Mouse (Mus musculus) heart, postnatal 36 days (tissue): ENCODE data around the gene Carmil2. TPM values are rescaled to one million over a fixed set of nuclear protein-coding genes. Genes with fewer than 3 reads are reported as not detected.

Experiments used
- DNase-seq, 2 experiments: peaks; one replicate each; pipeline ENCODE4 v3.0.0; 2021 to 2022
- intact Hi-C: fragments of 180-260 bp; cut with DNase I; formaldehyde crosslinking; loops from one replicate; pipeline ENCODE4 v1.15.1; 2025
- total RNA-seq, 2 experiments: library from RNA; stranded (reverse); gene quantifications; 2 replicates each; pipeline ENCODE4 v1.2.3; 2021

The Carmil2 gene
- total RNA-seq, result under 1 TPM; 0.27 to 0.31 TPM

GRCm38 (mm10) chr8:105685796-105686308, at the start of gene Carmil2:
Gene Carmil2 (plus strand): TSS chr8:105686274.
- intact Hi-C loops, result loop anchor here (2.0 to 10.0 kb wide), 4 partner anchors 49 to 119 kb away; partner anchors contain the start of genes Agrp, Atp6v0d1 and Ctcf
- peak; percentile 71 to 80 for DNase-seq

- DNase-seq, result peak in 1 of 2 experiments; percentile 79
- intact Hi-C loops, result loop anchor here (1.0 to 5.0 kb wide), 4 partner anchors 41 to 71 kb away; partner anchors contain the start of genes Acd, Atp6v0d1, Carmil2 and Pard6a
These were observed 49.0 kb upstream of the Carmil2 start, which contains the start of gene Agrp for GRCm38 (mm10) chr8:105636963-105637510. Gene Agrp (minus strand): TSS chr8:105637393.

- DNase-seq, result no peak
- intact Hi-C loops, result loop anchor here (2.0 to 5.0 kb wide), 2 partner anchors 50 to 63 kb away; partner anchors contain the start of genes Acd, Carmil2 and Pard6a
These were observed 48.5 kb upstream of the Carmil2 start for GRCm38 (mm10) chr8:105637601-105638041.

- intact Hi-C loops, result loop anchor here (5.0 kb wide), 1 partner anchor 49 kb away; the partner anchor contains the start of gene Carmil2
- DNase-seq, result no peak
These were observed 47.6 kb upstream of the Carmil2 start for GRCm38 (mm10) chr8:105638510-105638909.

- no peak for DNase-seq
- intact Hi-C loops, result loop anchor here (5.0 kb wide), 1 partner anchor 47 kb away; the partner anchor contains the start of gene Carmil2
These were observed 46.2 kb upstream of the Carmil2 start for GRCm38 (mm10) chr8:105639835-105640234.

GRCm38 (mm10) chr8:105640511-105640910, 45.6 kb upstream of the Carmil2 start:
- no peak for DNase-seq

GRCm38 (mm10) chr8:105645205-105645604, 40.9 kb upstream of the Carmil2 start:
- no peak for DNase-seq
- intact Hi-C loops, result no loop called here

More at GRCm38 (mm10) chr8:105640511-105640910, 45.6 kb upstream of the Carmil2 start:
- intact Hi-C loops, result no loop called here

GRCm38 (mm10) chr8:105648929-105649328, 37.1 kb upstream of the Carmil2 start:
- DNase-seq, result no peak
- intact Hi-C loops, result no loop called here

GRCm38 (mm10) chr8:105657641-105658040, 28.4 kb upstream of the Carmil2 start:
- intact Hi-C loops, result no loop called here
- no peak for DNase-seq

GRCm38 (mm10) chr8:105661167-105661566, 24.9 kb upstream of the Carmil2 start:
- no peak for DNase-seq
- intact Hi-C loops, result no loop called here

- no peak for DNase-seq
- intact Hi-C loops, result loop anchor here (2.0 kb wide), 1 partner anchor 13 kb away; no protein-coding TSS in a partner anchor
These were observed 8.2 kb upstream of the Carmil2 start for GRCm38 (mm10) chr8:105677891-105678290.

- no peak for DNase-seq
- intact Hi-C loops, result loop anchor here (2.0 to 10.0 kb wide), 4 partner anchors 48 to 118 kb away; partner anchors contain the start of genes Agrp, Atp6v0d1 and Ctcf
These were observed 749 bp upstream of the Carmil2 start for GRCm38 (mm10) chr8:105685325-105685724.

GRCm38 (mm10) chr8:105686551-105686950, 477 bp downstream of the Carmil2 start:
- no peak for DNase-seq
- intact Hi-C loops, result loop anchor here (5.0 to 10.0 kb wide), 3 partner anchors 49 to 119 kb away; partner anchors contain the start of genes Agrp, Atp6v0d1 and Ctcf

- DNase-seq, result no peak
- intact Hi-C loops, result loop anchor here (5.0 to 10.0 kb wide), 3 partner anchors 50 to 120 kb away; partner anchors contain the start of genes Agrp, Atp6v0d1 and Ctcf
These were observed 1.4 kb downstream of the Carmil2 start for GRCm38 (mm10) chr8:105687512-105687911.

GRCm38 (mm10) chr8:105688242-105688752, 2.2 kb downstream of the Carmil2 start:
- no peak for DNase-seq
- intact Hi-C loops, result loop anchor here (5.0 to 10.0 kb wide), 3 partner anchors 51 to 121 kb away; partner anchors contain the start of genes Agrp, Atp6v0d1 and Ctcf

GRCm38 (mm10) chr8:105689256-105689982, 3.3 kb downstream of the Carmil2 start:
- intact Hi-C loops, result loop anchor here (5.0 to 10.0 kb wide), 3 partner anchors 52 to 122 kb away; partner anchors contain the start of genes Agrp, Atp6v0d1 and Ctcf
- no peak for DNase-seq

- DNase-seq, result no peak
- intact Hi-C loops, result loop anchor here (5.0 to 10.0 kb wide), 3 partner anchors 53 to 123 kb away; partner anchors contain the start of genes Agrp, Atp6v0d1 and Ctcf
These were observed 3.9 kb downstream of the Carmil2 start for GRCm38 (mm10) chr8:105689983-105690360.

GRCm38 (mm10) chr8:105690978-105691377, 4.9 kb downstream of the Carmil2 start:
- DNase-seq, result no peak
- intact Hi-C loops, result no loop called here

- no peak for DNase-seq
- intact Hi-C loops, result no loop called here
These were observed 6.5 kb downstream of the Carmil2 start for GRCm38 (mm10) chr8:105692449-105693182.

GRCm38 (mm10) chr8:105693648-105694047, 7.6 kb downstream of the Carmil2 start:
- peak; percentile 76 to 79 for DNase-seq
- intact Hi-C loops, result no loop called here
